Mouse (Mus musculus): ENCODE data around the gene Sorbs1.

Gene Sorbs1

GRCm38 (mm10) chr19:40317001-40317400 lies 196.6 kb downstream of the Sorbs1 start:
- ATAC-seq (ENCODE audit: insufficient number of reproducible peaks, low FRiP score, low TSS enrichment): no peak

DNA sequence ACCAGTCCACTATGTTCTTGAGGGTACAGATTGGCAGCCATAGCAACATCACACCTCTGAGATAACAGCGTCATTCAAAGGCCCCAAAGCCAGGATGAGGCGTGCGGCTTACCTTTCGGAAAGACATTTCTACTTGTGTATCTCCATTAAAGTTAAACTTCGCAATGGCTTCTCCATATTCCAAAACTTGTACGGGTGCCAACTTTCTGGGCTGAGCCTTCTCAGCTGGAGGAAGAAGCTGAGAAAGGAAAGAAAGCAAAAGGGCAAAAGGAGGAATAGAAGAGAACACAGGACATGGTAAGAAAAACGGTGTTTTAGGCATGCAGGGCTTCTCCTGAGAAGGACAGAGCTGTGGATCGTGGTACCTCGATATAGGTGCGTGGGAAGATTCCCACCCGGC lies 199.3 kb downstream of the Sorbs1 start:
- no peak for ATAC-seq (ENCODE audit: insufficient number of reproducible peaks, low FRiP score, low TSS enrichment)

DNA sequence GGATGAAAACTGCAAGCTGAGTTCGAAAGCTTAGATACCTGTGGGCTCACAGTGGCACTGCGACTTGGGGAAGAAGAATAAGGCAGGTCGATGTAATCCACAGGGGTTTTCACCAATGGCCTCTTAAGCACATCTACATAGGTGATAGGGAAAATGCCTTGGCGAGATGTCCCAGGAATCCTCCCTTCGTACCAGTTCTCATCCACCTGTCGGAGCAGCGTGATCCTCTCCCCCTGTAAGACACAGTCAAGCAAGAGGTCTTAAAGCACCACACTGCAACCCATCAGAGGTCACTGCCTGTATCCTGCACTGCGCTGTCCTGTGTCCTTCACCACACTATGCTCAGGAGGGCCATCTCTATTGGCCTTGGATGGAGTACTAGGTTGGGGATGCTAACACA lies 201.9 kb downstream of the Sorbs1 start:
- no peak for ATAC-seq (ENCODE audit: insufficient number of reproducible peaks, low FRiP score, low TSS enrichment)

DNA sequence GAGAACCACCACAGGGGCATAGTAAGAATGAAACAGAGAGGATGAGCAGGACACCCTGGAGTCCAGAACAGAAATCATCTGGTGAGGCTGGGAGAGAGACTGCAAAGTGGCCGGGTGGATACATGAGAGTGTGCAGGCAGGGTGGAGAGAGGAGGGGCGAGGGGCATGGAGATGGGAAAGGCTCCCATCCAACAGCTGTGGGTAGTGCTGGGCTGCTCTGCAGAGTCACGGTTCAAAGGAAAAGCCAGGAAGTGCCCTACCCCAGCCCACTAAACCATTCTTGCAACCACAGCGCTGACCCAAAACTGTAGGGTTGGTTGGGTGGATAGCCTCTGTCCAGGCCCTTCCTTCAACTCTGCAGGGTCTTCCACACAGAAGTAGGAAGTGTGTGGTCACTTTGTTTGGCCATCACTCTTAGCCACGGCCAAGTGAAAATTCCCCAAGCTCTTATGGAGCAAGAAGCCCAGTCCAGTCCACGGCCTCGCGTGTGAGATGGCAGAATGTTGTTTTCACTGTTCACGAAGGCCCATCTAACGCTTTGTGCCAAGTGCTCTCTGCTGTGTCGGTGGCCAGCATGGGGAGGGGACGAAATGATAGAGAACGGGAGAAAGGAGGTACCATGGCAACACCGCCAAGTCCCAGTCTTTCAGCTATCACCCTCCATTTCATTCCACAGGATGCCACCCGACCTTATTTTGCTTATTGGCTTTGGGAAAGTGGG lies 203.0 kb downstream of the Sorbs1 start:
- no peak for ATAC-seq (ENCODE audit: insufficient number of reproducible peaks, low FRiP score, low TSS enrichment)

DNA sequence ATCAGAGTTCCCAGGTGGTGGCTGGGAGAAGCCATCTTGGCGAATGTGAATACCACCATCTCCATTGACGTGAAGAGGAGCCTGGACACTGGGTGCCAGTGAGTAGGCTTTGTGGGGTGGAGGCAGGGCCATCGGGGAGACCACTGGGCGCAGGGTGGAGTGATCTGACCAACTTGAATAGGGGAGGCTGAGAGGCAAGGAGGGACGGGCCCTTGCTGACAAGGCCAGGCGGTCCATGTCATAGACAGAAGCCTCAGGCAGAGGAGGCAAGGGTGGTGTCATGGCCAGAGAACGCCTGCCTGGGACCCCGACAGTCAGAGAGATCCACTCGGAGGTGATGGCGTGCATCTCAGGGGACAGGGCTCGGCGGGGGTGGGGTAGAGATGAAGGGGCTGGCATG lies 203.7 kb downstream of the Sorbs1 start:
- ATAC-seq (ENCODE audit: insufficient number of reproducible peaks, low FRiP score, low TSS enrichment): no peak

DNA sequence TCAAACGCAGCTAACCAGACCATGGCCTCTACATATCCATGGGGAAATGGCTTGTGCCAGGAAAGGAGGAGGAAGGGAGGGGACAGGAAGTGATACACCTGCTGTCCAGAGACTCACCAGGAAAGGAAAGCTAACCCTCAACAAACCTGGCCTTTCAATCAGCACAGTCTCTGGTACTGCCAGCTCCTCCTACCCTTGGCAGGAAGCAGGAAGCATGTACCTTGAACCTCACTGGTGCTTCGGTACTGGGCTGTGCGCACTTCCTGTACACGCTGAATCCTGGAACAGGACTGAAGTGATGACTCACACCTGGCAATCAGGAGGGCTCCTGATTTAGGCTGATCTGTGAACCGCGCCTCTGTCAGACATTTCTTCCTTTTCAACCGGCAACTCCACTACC lies 206.0 kb downstream of the Sorbs1 start:
- peak; percentile 60; the same call in 1 of the 2 replicates for ATAC-seq (ENCODE audit: insufficient number of reproducible peaks, low FRiP score, low TSS enrichment)

DNA sequence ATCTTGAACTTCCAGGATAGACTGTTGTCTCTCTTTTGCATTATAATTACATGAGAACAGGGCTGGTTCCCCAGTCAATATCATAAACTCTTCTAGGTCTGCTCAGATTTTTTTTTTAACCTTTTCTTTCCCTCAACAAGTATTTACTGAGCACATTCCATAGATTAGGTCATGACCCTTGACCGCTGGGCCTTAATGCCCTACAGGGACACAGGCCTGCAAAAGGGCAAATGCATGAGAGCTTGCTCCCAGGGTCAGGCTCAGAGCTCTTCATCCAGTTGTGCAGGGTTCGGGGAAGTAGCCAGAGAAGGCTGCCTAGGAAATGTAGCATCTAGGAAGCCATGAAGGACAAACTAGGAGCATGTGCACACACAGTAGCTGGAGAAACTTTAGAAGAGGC lies 206.9 kb downstream of the Sorbs1 start:
- no peak for ATAC-seq (ENCODE audit: insufficient number of reproducible peaks, low FRiP score, low TSS enrichment)

- ATAC-seq (ENCODE audit: insufficient number of reproducible peaks, low FRiP score, low TSS enrichment): no peak
These were observed 208.1 kb downstream of the Sorbs1 start for GRCm38 (mm10) chr19:40305456-40305855.

GRCm38 (mm10) chr19:40302916-40303315 lies 210.7 kb downstream of the Sorbs1 start:
- no peak for ATAC-seq (ENCODE audit: insufficient number of reproducible peaks, low FRiP score, low TSS enrichment)

DNA sequence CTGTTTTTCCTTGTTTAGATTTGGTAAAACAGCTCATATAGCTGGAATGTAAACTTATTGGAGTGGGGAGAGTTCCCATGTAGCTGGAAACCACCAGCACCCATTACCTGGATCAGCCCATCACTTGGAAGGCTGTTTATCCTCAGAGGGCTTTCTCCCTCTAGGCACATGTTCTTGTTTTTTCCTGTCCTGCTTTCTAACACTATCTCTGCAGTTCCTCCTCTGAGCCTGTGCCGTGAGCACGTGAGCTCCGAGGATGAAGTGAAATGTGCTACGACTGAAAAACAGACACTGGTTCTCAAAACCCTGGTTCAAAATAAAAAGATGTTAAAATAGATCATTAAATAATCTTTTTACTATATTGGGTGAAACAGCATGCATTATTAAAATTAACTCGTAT lies 211.1 kb downstream of the Sorbs1 start:
- ATAC-seq (ENCODE audit: insufficient number of reproducible peaks, low FRiP score, low TSS enrichment): no peak

GRCm38 (mm10) chr19:40299983-40300759 lies 213.4 kb downstream of the Sorbs1 start:
- ATAC-seq (ENCODE audit: insufficient number of reproducible peaks, low FRiP score, low TSS enrichment): no peak

DNA sequence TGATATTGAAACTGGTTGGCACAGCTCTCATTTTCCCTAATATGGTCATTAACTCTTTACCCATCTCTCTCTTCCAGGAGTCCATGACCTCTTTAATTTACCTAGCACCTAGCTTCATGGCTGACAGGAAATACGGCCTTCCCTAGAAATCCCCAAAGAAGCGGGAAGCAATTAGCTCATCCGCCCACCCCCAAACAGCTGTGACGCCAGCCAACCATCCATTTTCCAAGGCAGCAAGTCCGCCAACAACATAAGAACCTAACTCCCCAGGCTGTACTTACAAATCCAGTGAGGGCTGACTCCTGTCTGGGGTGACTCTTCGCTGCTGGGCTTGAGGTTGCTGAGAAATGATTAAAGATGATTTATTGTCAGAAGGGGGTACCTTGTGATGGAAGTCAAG lies 214.4 kb downstream of the Sorbs1 start:
- no peak for ATAC-seq (ENCODE audit: insufficient number of reproducible peaks, low FRiP score, low TSS enrichment)

- no peak for ATAC-seq (ENCODE audit: insufficient number of reproducible peaks, low FRiP score, low TSS enrichment)
These were observed 215.0 kb downstream of the Sorbs1 start for GRCm38 (mm10) chr19:40298574-40298973.

- no peak for ATAC-seq (ENCODE audit: insufficient number of reproducible peaks, low FRiP score, low TSS enrichment)
These were observed 215.8 kb downstream of the Sorbs1 start for GRCm38 (mm10) chr19:40297798-40298144.

- no peak for ATAC-seq (ENCODE audit: insufficient number of reproducible peaks, low FRiP score, low TSS enrichment)
These were observed 216.3 kb downstream of the Sorbs1 start for GRCm38 (mm10) chr19:40297078-40297797.

DNA sequence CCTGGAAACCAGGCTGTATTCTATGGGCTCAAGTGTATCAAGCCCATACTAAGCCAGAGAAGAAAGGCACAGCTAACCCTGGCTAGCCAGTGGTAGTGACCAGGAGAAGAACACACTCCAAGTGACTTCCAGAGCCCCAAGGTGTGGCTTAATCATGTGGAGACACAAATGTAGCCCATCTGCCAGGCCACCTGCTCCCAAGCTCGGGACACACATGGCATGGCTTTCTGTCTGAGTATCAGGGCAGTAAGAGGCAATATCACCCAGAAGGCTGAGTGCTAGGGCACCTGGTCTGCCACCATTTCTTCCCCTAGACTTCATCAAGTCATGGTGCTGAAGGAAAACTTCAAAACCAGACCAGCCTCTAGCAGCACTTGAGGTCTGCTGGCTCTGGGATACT lies 219.3 kb downstream of the Sorbs1 start:
- ATAC-seq (ENCODE audit: insufficient number of reproducible peaks, low FRiP score, low TSS enrichment): no peak

GRCm38 (mm10) chr19:40293791-40294190 lies 219.8 kb downstream of the Sorbs1 start:
- no peak for ATAC-seq (ENCODE audit: insufficient number of reproducible peaks, low FRiP score, low TSS enrichment)

- ATAC-seq (ENCODE audit: insufficient number of reproducible peaks, low FRiP score, low TSS enrichment): no peak
These were observed 223.4 kb downstream of the Sorbs1 start for GRCm38 (mm10) chr19:40290099-40290724.

DNA sequence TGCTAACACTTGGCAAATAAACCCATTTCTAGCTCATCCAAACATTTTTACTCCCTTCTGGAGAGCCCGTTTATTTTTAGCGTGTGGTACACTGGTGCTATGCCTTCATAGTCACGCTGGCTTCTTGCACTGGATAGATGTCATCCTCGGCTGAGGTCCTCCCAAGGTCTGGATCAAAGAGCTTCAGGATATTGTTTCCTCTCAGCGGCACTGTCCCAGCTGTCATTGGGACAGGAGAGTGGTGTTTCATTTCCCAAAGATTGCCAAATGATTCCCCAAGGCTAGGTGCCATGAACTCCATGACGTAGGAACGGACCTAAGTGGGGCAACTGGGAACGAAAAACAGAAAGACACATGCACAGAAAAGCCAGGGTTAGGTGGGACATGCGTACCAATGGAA lies 225.2 kb downstream of the Sorbs1 start:
- no peak for ATAC-seq (ENCODE audit: insufficient number of reproducible peaks, low FRiP score, low TSS enrichment)

- no peak for ATAC-seq (ENCODE audit: insufficient number of reproducible peaks, low FRiP score, low TSS enrichment)
These were observed 228.9 kb downstream of the Sorbs1 start for GRCm38 (mm10) chr19:40284704-40285103.

- no peak for ATAC-seq (ENCODE audit: insufficient number of reproducible peaks, low FRiP score, low TSS enrichment)
These were observed 230.2 kb downstream of the Sorbs1 start for GRCm38 (mm10) chr19:40283415-40283814.
